Mouse (Mus musculus): ENCODE results near the gene Mllt10. TPM values are rescaled to one million over a fixed set of nuclear protein-coding genes. Genes with fewer than 3 reads are reported as not detected.

Gene Mllt10
- polyA plus RNA-seq, 1 experiment from 2014 or later = 52.2 TPM

DNA sequence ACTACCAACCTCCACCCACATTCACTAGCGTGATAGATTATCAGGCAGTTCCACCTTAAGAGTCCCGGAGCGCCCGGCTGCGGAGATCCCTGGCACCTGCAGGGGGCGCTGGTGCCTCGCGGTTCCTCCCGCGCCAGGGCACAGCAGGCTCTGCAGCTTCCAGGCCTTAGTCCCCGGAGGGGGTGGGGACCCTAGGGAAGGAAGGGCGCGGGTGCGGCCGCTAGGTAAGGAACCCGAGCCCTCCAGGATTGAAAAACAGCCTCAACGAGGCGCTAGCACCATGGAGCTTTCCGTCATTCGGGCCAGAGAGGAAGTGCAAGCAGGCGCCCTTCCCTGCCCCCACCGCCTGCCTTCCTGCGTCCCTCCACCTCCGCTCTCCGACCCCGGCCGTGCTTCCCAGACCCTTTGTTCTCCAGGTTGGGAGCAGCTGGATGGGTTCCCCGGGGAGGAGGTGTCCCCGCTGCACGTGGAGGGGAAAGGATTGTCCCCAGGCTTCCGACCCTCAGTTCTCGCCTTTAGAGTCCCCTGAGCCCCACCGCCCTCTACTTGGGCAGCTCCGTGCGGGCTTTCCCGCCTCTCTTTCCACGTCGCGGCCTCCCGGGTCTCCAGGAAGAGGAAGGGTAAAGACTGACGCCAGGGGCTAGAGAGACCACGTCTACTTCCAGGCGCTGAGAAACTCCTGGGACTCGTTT, 27.4 kb upstream of the Mllt10 start:
- Histone ChIP-seq H3K27ac (peak overlapping the region; percentile 99), H3K9me3 (no peaks in the 10 kb centered on the region), H3K9ac (peak overlapping the region; percentile 92), H3K27me3 (replicated peaks) (no peaks in the 10 kb centered on the region), H3K4me2 (peak overlapping the region; percentile 98), H3K4me3 (replicated peaks) (peak overlapping the region; percentile 73), H3K36me3 (no peaks in the 10 kb centered on the region), H3K4me1 (peaks cover 16% of the 10 kb centered on the region)
- under 1% methylated on average over 44 of the region's 44 CpGs for WGBS
- ATAC-seq (ENCODE audit: insufficient read depth, low FRiP score, low read depth) = peak; percentile 91

DNA sequence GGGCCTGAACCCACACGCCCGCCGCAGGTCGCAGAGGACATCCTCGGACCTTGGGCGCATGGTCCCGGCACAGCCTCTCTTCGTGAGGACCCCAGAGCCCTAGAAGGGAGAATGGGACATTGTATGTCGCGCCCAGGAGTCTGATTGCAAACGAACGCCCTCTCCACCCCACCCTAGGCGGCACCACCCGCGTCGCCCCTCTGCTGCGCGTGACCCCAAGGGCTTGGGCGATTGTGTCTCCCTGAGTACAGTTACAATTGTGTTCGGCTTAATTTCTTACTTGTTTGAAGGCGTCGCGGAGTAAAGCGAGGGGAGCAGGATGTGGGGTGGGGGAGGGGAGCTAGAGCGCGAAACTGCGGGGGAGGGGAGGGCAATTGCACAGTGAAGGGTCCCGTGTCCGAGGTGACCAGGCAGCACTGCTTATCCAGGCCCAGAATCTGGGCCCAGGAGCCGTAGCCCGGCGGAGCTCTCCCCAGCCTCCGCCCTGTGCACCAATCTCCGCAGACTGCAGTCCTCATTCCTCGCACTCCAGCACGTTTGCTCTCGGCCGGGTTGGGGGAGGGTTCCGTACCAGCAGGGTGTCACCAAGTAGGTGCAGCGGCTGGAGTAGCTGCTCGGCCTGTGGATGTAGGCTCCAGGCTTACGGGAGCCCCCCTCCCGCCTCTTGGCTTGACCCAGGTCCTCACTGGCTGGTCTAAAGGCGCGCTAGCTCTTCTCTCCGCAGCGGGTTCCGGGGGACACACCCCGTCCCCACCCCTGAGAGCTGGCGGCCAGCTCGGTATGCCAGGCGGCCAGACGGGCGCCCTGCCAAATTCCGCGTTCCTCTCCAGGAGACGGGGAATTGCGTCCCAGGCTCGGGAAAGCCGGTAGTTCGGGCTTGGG, 26.7 kb upstream of the Mllt10 start:
- 0% methylated on average over 61 of the region's 61 CpGs for WGBS

DNA sequence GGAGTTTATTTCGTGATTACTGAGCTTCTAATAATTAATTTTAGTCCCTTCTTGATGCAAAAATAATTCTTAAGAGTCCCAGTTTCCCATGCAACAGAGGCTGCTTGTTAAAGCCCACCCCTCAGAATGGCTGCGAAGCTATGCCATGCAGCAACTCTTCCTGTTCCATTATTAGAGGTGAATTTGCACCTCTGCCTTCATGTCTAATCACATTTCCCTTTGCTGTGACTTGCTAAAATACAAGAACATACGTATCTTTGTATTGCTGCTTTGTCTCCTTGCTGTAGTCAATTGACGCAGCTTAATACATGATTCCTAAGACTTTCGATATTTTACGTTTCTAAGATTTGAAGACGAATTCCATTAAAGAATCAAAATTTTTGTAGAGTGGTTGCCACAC, 25.4 kb upstream of the Mllt10 start:
- no peak overlapping the region for H3K4me2 ChIP-seq
- no peak for ATAC-seq (ENCODE audit: insufficient read depth, low FRiP score, low read depth)
- no peaks in the 10 kb centered on the region for H3K27me3 ChIP-seq (replicated peaks)
- 88% methylated on average over 7 of the region's 7 CpGs for WGBS
- no peaks in the 10 kb centered on the region for H3K9me3 ChIP-seq
- H3K4me1 ChIP-seq = peaks cover 16% of the 10 kb centered on the region
- no peak overlapping the region for H3K27ac ChIP-seq
- H3K9ac ChIP-seq = no peak overlapping the region
- no peaks in the 10 kb centered on the region for H3K36me3 ChIP-seq
- H3K4me3 ChIP-seq (replicated peaks) = no peak overlapping the region

More for the DNA sequence above, 26.7 kb upstream of the Mllt10 start:
- peaks cover 16% of the 10 kb centered on the region for H3K4me1 ChIP-seq
- peak overlapping the region; percentile 99 for H3K27ac ChIP-seq
- H3K27me3 ChIP-seq (replicated peaks) = no peaks in the 10 kb centered on the region
- no peaks in the 10 kb centered on the region for H3K9me3 ChIP-seq
- peak overlapping the region; percentile 73 for H3K4me3 ChIP-seq (replicated peaks)
- no peaks in the 10 kb centered on the region for H3K36me3 ChIP-seq
- peak overlapping the region; percentile 92 for H3K9ac ChIP-seq
- ATAC-seq (ENCODE audit: insufficient read depth, low FRiP score, low read depth) = peak; percentile 77
- H3K4me2 ChIP-seq = peak overlapping the region; percentile 98

DNA sequence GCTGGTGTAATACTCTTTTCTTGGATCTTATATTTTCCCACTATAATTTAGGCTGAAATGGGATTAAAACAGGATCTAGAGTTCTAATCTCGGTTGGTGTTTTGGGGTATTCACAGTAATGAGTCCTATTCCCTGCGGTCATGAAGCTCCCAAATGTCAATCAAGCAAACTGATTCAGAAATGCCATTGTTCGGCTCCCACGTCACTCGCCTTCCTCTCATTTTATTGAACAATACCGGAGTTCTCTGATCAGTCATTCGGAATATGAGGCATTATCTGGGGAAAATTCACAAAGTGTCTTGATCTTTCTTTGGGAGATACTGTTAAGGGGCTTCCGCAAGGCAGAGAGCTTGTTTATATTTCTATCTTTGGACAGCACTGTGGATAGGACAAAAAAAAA, 24.5 kb upstream of the Mllt10 start:
- no peak for ATAC-seq (ENCODE audit: insufficient read depth, low FRiP score, low read depth)
- no peak overlapping the region for H3K9ac ChIP-seq

DNA sequence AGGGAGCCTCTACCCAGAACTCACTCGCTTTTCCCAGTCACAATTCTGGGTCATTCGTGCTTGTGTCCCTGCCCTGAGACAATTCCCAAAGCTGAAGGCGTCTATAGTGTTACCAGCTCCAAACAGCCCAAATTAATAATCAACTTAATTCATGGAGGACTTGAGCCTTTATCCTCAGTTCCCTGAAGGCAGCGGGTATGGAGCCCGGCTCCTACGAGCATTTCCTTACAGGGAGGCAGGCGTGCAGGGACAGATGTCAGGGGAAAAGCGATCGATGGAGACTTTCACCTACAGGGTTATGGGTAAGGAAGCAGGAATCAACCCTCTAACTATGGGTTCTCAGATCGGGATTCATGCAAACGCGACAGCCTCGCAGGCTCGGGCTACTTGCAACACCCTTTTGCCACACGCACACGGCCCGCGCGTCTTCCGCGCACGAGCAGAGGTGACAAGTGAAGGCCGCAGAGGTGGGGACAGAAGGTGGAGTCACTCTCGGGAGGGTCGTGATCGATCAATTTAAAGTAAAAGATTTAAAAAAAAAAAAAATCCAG, 23.7 kb upstream of the Mllt10 start:
- H3K4me2 ChIP-seq = peak overlapping the region; percentile 89
- H3K27me3 ChIP-seq (replicated peaks) = no peaks in the 10 kb centered on the region
- peaks cover 12% of the 10 kb centered on the region for H3K4me1 ChIP-seq
- peak overlapping the region; percentile 35; the same call in 1 of the 2 replicates for H3K9ac ChIP-seq
- H3K4me3 ChIP-seq (replicated peaks) = peak overlapping the region; percentile 40
- WGBS = 17% methylated on average over 26 of the region's 26 CpGs
- ATAC-seq (ENCODE audit: insufficient read depth, low FRiP score, low read depth) = no peak
- H3K27ac ChIP-seq = no peak overlapping the region
- H3K9me3 ChIP-seq = no peaks in the 10 kb centered on the region
- H3K36me3 ChIP-seq = no peaks in the 10 kb centered on the region

More for the DNA sequence above, 24.5 kb upstream of the Mllt10 start:
- no peaks in the 10 kb centered on the region for H3K9me3 ChIP-seq
- no peak overlapping the region for H3K4me2 ChIP-seq
- peaks cover 14% of the 10 kb centered on the region for H3K4me1 ChIP-seq
- WGBS = 76% methylated on average over 8 of the region's 8 CpGs
- H3K36me3 ChIP-seq = no peaks in the 10 kb centered on the region
- no peak overlapping the region for H3K4me3 ChIP-seq (replicated peaks)
- no peak overlapping the region for H3K27ac ChIP-seq
- H3K27me3 ChIP-seq (replicated peaks) = no peaks in the 10 kb centered on the region

DNA sequence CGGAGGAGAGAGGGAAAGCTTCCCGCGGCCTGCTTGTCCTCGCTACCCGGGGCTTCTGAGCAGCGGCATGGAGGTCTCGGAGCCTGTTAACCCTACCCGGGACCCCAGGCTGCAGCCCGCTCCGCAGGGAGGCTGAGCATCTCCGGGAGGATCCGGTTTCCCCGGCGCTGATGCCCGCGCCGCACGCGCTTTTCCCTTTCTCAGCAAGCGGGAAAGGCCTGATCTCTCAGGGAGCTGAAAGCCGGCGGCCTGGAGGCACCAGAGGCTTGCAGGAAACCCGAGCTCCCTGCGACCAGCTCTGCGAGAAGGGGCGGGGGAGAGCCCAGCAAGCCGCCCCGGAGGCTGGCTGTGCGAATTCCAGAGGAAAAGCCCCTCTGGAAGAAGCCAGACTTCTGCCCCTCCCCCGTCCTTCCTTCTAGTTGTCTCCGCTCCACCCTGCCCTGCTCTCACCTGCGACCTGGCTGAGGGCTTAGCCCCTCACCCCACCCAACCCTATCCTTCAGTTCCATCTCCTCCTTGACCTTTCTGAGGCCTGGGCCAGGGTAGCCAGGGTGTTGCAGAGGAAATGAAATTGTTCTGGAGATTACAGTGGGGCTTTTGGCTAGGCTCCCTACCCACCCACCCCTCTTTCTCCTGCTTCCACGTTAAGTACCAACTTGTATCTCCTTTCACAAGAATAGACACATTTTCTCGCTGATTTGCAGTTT, 23.1 kb upstream of the Mllt10 start:
- no peak for ATAC-seq (ENCODE audit: insufficient read depth, low FRiP score, low read depth)
- Histone ChIP-seq H3K9ac (peak overlapping the region; percentile 35; the same call in 1 of the 2 replicates), H3K9me3 (no peaks in the 10 kb centered on the region), H3K27me3 (replicated peaks) (no peaks in the 10 kb centered on the region), H3K27ac (no peak overlapping the region), H3K4me2 (peak overlapping the region; percentile 89), H3K4me1 (peaks cover 12% of the 10 kb centered on the region), H3K4me3 (replicated peaks) (peak overlapping the region; percentile 40), H3K36me3 (no peaks in the 10 kb centered on the region)
- 7% methylated on average over 34 of the region's 34 CpGs for WGBS

DNA sequence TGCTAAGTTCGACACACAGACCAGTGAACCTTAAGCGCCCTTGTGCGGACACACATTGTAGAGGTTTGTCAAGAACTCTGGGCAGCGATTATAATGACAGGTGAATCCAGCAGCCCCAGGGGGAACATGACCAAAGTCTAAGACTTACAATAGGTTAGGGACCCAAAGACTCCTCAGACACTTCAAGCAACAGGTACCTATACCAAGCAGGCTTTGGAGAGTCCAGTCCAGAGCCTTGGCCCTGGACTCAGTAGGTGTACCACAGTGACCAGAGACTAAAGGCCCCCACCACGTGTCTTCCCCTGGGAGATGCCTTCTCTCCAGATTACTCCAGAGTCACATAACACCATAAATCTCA, 22.5 kb upstream of the Mllt10 start:
- no peak overlapping the region for H3K4me3 ChIP-seq (replicated peaks)
- H3K9ac ChIP-seq = no peak overlapping the region
- no peaks in the 10 kb centered on the region for H3K27me3 ChIP-seq (replicated peaks)
- WGBS = 83% methylated on average over 5 of the region's 5 CpGs
- H3K36me3 ChIP-seq = no peaks in the 10 kb centered on the region
- no peak overlapping the region for H3K27ac ChIP-seq
- no peak for ATAC-seq (ENCODE audit: insufficient read depth, low FRiP score, low read depth)
- H3K4me1 ChIP-seq = peaks cover 12% of the 10 kb centered on the region
- H3K9me3 ChIP-seq = no peaks in the 10 kb centered on the region
- no peak overlapping the region for H3K4me2 ChIP-seq

DNA sequence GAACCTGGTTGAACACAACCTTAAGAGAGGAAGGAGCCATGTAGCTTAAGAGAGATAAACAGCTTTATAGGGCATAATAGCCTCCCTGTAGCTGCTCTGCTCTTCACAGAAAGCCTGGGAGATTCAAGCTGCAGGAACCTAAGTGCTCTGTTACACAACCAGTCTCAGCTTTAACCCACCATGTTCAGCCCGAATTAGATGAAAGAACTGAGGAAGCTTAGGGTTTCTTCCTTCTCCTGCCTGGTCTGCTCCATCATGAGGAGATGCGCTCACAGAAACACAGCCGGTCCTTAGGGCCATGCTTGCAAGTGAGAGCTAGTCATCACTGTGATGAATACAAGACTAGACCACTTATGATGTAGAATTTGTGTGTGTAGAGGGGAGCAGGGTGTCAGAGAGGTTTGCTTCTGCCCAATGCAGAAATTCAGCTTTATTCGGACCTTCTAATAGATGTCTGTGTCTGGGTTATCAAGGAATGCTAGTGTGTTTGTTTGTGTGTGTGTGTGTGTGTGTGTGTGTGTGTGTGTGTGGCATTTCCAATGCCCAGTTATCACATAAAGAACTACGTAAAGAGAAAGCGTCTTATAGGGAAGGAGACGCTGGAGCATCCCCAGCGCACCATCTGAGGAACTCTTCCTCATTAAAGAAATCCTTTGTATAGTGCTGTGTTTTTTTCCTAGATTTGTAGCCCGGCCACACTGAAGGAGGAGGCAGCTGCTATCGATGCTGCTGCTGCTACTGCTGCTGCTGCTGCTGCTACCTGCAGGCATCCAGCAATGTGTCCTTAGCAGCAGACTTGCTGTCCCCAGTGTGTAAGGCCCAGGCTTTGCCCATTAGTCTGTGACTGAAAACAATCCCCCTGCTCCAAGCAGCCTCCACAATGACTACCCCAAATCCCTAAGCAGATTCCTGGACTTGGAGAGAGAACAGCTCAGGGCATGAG, 21.6 kb upstream of the Mllt10 start:
- ATAC-seq (ENCODE audit: insufficient read depth, low FRiP score, low read depth) = no peak
- H3K27ac ChIP-seq = no peak overlapping the region
- no peak overlapping the region for H3K4me3 ChIP-seq (replicated peaks)
- no peak overlapping the region for H3K9ac ChIP-seq
- no peaks in the 10 kb centered on the region for H3K27me3 ChIP-seq (replicated peaks)
- peaks cover 12% of the 10 kb centered on the region for H3K4me1 ChIP-seq
- no peaks in the 10 kb centered on the region for H3K9me3 ChIP-seq
- no peaks in the 10 kb centered on the region for H3K36me3 ChIP-seq
- 79% methylated on average over 10 of the region's 10 CpGs for WGBS
- no peak overlapping the region for H3K4me2 ChIP-seq

DNA sequence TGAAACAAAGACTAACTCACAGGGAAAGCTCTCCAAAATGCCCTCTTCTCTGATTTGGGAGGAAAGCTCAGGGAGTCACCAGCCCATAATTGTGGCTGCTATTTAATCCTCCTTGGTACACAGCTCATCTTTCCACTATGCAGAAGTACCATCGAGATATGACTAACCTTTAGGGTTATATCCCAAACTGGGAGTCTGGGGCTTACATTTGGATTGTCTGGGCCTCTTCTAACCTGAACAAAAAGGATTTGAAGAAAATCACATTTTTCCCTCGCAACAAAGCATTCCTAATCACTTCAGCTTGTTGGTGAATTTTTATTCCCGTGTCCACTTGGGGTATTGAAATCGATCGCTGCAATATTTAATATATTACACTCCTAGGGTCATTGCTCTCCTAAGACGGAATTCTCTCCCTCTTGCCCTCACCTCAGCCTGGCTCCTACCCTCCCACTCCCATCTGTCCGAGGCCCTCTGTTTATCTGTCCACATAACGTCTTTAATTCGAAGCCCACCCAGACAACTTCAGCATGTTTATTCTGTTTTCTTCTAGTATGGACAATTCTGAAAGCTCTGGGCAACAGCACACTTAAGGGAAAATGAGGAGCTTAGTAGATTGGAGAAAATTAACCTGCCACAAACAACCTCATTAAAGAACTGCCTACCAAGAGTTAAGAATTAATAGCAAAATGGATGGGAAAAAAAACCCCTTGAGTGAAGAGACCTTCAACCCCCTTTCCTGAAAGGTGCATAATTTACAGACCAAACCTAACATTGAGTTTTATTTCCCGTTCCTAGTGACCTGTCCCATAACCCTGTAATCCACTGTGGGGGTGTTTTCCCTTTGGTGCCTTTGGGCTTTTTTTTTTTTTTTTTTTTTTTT, 20.4 kb upstream of the Mllt10 start:
- no peaks in the 10 kb centered on the region for H3K36me3 ChIP-seq
- H3K4me3 ChIP-seq (replicated peaks) = no peak overlapping the region
- H3K9me3 ChIP-seq = no peaks in the 10 kb centered on the region
- H3K4me2 ChIP-seq = no peak overlapping the region
- no peak overlapping the region for H3K27ac ChIP-seq
- no peaks in the 10 kb centered on the region for H3K27me3 ChIP-seq (replicated peaks)
- peaks cover 14% of the 10 kb centered on the region for H3K4me1 ChIP-seq
- WGBS = 77% methylated on average over 10 of the region's 10 CpGs
- ATAC-seq (ENCODE audit: insufficient read depth, low FRiP score, low read depth) = no peak
- H3K9ac ChIP-seq = no peak overlapping the region

DNA sequence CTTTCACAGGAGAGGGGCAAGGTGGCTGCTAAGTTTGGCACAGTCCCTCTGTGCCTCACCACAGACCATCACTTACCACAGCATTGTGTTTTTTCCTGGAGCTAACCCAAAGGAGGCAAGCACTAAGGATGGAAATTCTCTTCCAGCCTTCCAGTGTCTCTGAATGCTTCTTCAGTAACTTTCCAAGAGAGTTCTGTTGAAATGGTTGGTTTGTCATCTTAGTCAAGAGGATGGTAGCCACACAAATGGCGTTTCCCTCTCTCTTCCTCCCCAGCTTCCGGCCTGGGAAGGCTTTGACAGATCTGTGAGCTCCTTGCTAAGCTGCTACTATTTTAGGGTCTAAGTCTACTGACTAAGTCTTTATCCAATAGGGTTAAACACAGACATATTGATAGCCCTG, 17.5 kb upstream of the Mllt10 start, which contains the start of gene A930004D18Rik:
Gene A930004D18Rik, minus strand, starts transcription at position 247 of the 400 bp plus-strand sequence.
- H3K4me3 ChIP-seq (replicated peaks) = no peak within 1 kb of the TSS
- no peaks in the 10 kb centered on the region for H3K9me3 ChIP-seq
- H3K27ac ChIP-seq = no peak within 1 kb of the TSS
- H3K36me3 ChIP-seq = no peaks in the 10 kb centered on the region
- H3K4me2 ChIP-seq = no peak within 1 kb of the TSS
- H3K4me1 ChIP-seq = peaks cover 25% of the 10 kb centered on the region
- H3K9ac ChIP-seq = no peak within 1 kb of the TSS
- no peak for ATAC-seq (ENCODE audit: insufficient read depth, low FRiP score, low read depth)
- WGBS = 73% methylated on average over 2 of the region's 2 CpGs
- H3K27me3 ChIP-seq (replicated peaks) = no peaks in the 10 kb centered on the region
